Mouse (Mus musculus) stomach, postnatal 0 days (tissue): ENCODE data around the gene Pax3.

Experiments
- CTCF ChIP-seq: IDR thresholded peaks from 2 replicates; pipeline ENCODE4 v1.5.1; 2016; ENCODE audit warnings: antibody characterized with exemption, low read depth, mild to moderate bottlenecking, moderate library complexity
- EP300 ChIP-seq: optimal IDR thresholded peaks from 2 replicates; pipeline ENCODE3; 2016; ENCODE audit warnings: antibody characterized with exemption

GRCm38 (mm10) chr1:78234306-78234705 is 37.4 kb upstream of the Pax3 start:
- TF ChIP-seq CTCF = no peak
- TF ChIP-seq EP300 = no peak
